Mouse (Mus musculus) ES-E14 (cell line): ENCODE measurements around the gene Dph3. TPM values are rescaled to one million over a fixed set of nuclear protein-coding genes. Genes with fewer than 3 reads are reported as not detected.

Source experiments
- DNase-seq: peaks from one replicate; pipeline ENCODE4 v3.0.0-alpha.2; 2013; ENCODE audit warnings: low read depth, low spot score
- H3K27ac ChIP-seq: 2 replicates; pipeline ENCODE4 v1.5.1; 2012; ENCODE audit warnings: low read depth, mild to moderate bottlenecking, low read length, moderate library complexity, mixed read lengths; ENCODE audit not compliant: poor library complexity, insufficient read depth, severe bottlenecking
- H3K36me3 ChIP-seq: 2 replicates; pipeline ENCODE4 v1.6.1; 2012; ENCODE audit warnings: mild to moderate bottlenecking, low read length, moderate library complexity, mixed read lengths; ENCODE audit not compliant: control insufficient read depth, poor library complexity, insufficient read depth, severe bottlenecking
- H3K4me1 ChIP-seq, 2 experiments: fragments of 150-350 bp in 1 of 2; sonication (generic) in 1 of 2; 2 replicates each; pipeline ENCODE4 v1.6.1; 2012; ENCODE audit warnings: low read length in 2 of 2, mild to moderate bottlenecking in 1 of 2, mixed read lengths in 1 of 2; ENCODE audit not compliant: control insufficient read depth in 2 of 2, insufficient read depth in 2 of 2, poor library complexity in 1 of 2
- H3K4me3 ChIP-seq, 2 experiments: fragments of 150-350 bp in 1 of 2; sonication (generic) in 1 of 2; 2 replicates each; pipeline ENCODE4 v1.5.1; 2012; ENCODE audit warnings: low read length in 2 of 2, low read depth in 1 of 2, mild to moderate bottlenecking in 1 of 2, mixed read lengths in 1 of 2; ENCODE audit not compliant: insufficient read depth in 1 of 2, poor library complexity in 1 of 2, severe bottlenecking in 1 of 2
- H3K9ac ChIP-seq: 2 replicates; pipeline ENCODE4 v1.6.1; 2012; ENCODE audit warnings: low read depth, mild to moderate bottlenecking, low read length, mixed read lengths; ENCODE audit not compliant: poor library complexity, insufficient read depth, severe bottlenecking
- H3K9me3 ChIP-seq: fragments of 150-350 bp; sonication (generic); 2 replicates; pipeline ENCODE4 v1.6.1; 2012; ENCODE audit warnings: low read depth, mild to moderate bottlenecking, low read length; ENCODE audit not compliant: control insufficient read depth, insufficient read depth
- CHD2 ChIP-seq: IDR thresholded peaks from 2 replicates; pipeline ENCODE4 v1.6.1; 2014; ENCODE audit warnings: mild to moderate bottlenecking, low read depth, low read length, inconsistent platforms
- HCFC1 ChIP-seq: IDR thresholded peaks from 2 replicates; pipeline ENCODE4 v1.6.1; 2012; ENCODE audit warnings: low read length, inconsistent platforms, borderline replicate concordance; ENCODE audit not compliant: insufficient read depth
- MAFK ChIP-seq: IDR thresholded peaks from 2 replicates; pipeline ENCODE4 v1.6.1; 2014; ENCODE audit warnings: mild to moderate bottlenecking, low read depth, low read length, inconsistent platforms; ENCODE audit not compliant: insufficient read depth
- ZC3H11A ChIP-seq: IDR thresholded peaks from 2 replicates; pipeline ENCODE4 v1.6.1; 2012; ENCODE audit warnings: low read depth, mild to moderate bottlenecking, inconsistent platforms, low read length, borderline replicate concordance
- ZNF384 ChIP-seq: IDR thresholded peaks from 2 replicates; pipeline ENCODE4 v1.6.1; 2012; ENCODE audit warnings: low read depth, low read length, inconsistent platforms
- in situ Hi-C, 2 experiments: fragments of 600-800 bp; cut with MboI; formaldehyde crosslinking; loops; one replicate each; pipeline ENCODE4 v1.15.1; 2025; ENCODE audit warnings: low sequenced_read_pairs in 2 of 2, inconsistent platforms in 1 of 2; ENCODE audit not compliant: unreplicated experiment in 2 of 2
- total RNA-seq: library from RNA; depleted of rRNA; stranded (reverse); fragments of 300-350 nt; gene quantifications from 2 replicates; pipeline ENCODE4 v1.2.3, GENCODE M21; 2012

Gene Dph3
- total RNA-seq, 1 experiment: 75.8 TPM

DNA sequence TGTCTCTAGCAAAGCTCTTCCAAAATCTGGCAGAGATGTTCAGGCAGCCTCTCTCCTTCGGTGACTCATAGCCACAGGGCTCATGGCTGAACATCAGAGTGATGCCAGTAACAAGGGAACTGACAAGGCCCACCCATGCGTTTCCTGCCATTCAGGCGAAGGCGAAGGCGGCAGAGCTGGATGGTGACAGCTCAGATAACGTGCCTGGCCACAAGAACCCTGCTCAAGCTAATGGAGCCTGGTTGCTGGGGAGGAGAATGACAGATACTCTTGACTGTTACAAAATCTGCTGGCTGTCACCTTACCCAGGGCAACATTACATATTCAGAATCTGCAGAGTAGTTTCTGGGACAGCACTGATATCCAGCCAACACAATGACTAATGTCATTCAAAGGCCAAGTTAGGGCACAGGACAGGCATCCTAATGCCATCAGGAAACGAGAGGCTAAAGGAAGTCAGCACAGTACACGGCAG, 12.3 kb downstream of the Dph3 start:
- Histone ChIP-seq H3K4me3 (no peak overlapping the region), H3K36me3 (no peaks in the 10 kb centered on the region), H3K9me3 (no peaks in the 10 kb centered on the region), H3K27ac (no peak overlapping the region), H3K4me1 (peaks cover 3 to 17% of the 10 kb centered on the region in 2 experiments), H3K9ac (no peak overlapping the region)
- DNase-seq: no peak
- no peak for TF ChIP-seq CHD2
- TF ChIP-seq ZC3H11A: no peak
- in situ Hi-C loops: loop anchor here (10.0 to 25.0 kb wide), 2 partner anchors 411 to 428 kb away; partner anchors contain the start of genes Btd (in 1 of the 2), Gm49387 (in 1 of the 2) and Hacl1 (in 1 of the 2)

DNA sequence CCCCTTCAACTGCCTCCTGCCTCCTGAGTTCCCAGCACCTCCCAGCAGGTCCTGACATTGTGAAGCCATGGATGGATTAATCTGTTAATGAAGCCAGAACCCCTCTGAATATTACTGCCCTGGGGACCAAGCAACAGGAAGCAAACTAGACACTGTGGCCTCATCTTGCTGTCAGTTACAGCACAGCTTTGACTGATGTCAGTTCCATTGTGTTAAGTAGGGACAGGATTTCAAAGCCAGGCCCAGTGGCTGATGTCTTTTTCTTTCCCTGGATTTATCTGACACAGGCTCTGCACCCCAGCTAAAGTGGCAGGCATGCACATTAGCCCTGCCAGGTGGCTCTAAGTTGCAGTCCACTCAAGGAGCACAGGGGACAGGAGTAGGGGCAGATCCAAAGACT, 12.7 kb downstream of the Dph3 start:
- no peaks in the 10 kb centered on the region for H3K36me3 ChIP-seq
- in situ Hi-C loops: loop anchor here (10.0 to 25.0 kb wide), 2 partner anchors 411 to 428 kb away; partner anchors contain the start of genes Btd (in 1 of the 2), Gm49387 (in 1 of the 2) and Hacl1 (in 1 of the 2)
- no peaks in the 10 kb centered on the region for H3K9me3 ChIP-seq
- no peak for DNase-seq
- H3K9ac ChIP-seq: no peak overlapping the region
- H3K27ac ChIP-seq: no peak overlapping the region
- peaks cover 3 to 17% of the 10 kb centered on the region in 2 experiments for H3K4me1 ChIP-seq
- H3K4me3 ChIP-seq: no peak overlapping the region
- TF ChIP-seq ZC3H11A: no peak
- no peak for TF ChIP-seq MAFK
- no peak for TF ChIP-seq CHD2
- TF ChIP-seq HCFC1: no peak
- no peak for TF ChIP-seq ZNF384

DNA sequence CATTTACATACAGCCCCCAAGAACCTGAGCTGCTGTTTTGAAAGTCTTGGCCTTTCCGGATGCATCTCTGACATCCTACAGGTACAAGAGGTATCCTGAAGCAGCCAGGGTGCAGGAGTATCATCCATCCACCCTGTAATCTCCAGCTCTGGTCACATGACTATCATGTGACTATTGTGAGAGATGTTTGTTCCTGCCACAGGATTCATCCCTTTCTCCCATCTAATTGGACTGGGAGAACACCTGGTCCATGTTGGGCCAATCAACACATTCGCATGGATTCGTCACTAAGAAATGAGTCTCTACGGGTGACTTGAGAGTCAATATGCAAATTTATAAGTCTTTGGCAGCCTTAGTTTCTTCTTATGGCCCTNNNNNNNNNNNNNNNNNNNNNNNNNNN, 24.1 kb downstream of the Dph3 start:
- no peaks in the 10 kb centered on the region for H3K9me3 ChIP-seq
- peak overlapping the region in 1 of 2 experiments; percentile 27; a peak in 3 of 4 replicates for H3K4me3 ChIP-seq
- DNase-seq: peak; percentile 33
- in situ Hi-C loops: loop anchor here in 1 of 2 experiments (25.0 kb wide), 1 partner anchor 399 kb away; no protein-coding TSS in a partner anchor
- H3K36me3 ChIP-seq: no peaks in the 10 kb centered on the region; the same call in 1 of the 2 replicates
- TF ChIP-seq ZNF384 (no peak), CHD2 (no peak), MAFK (no peak), ZC3H11A (no peak), HCFC1 (no peak)
- peaks cover 0 to 5% of the 10 kb centered on the region in 2 experiments; a peak in 1 of 4 replicates for H3K4me1 ChIP-seq
- H3K27ac ChIP-seq: no peak overlapping the region
- H3K9ac ChIP-seq: no peak overlapping the region

DNA sequence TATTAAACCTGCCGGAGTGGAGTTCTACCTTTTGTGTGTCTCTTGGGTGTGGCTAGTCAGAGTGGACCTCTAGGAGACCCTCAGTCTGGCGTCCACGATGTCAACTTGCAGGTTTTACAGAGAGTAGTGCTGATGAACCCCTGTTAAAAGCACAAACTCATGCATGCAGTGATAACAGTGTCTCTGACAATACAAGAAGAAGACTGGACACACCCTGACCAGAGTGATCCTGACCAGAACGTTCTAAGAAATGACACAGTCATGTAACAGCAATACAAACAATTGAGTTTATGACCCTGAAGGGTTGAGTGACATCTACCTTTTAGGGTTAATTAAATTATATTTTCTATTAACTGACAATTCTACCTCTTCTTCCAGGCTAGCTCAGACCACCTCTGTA, 27.9 kb downstream of the Dph3 start:
- no peaks in the 10 kb centered on the region for H3K9me3 ChIP-seq
- no peak overlapping the region for H3K27ac ChIP-seq
- H3K9ac ChIP-seq: no peak overlapping the region
- H3K36me3 ChIP-seq: no peaks in the 10 kb centered on the region; the same call in 1 of the 2 replicates
- TF ChIP-seq MAFK (no peak), HCFC1 (no peak), ZC3H11A (no peak), CHD2 (no peak), ZNF384 (no peak)
- no peak for DNase-seq
- in situ Hi-C loops: loop anchor here in 1 of 2 experiments (25.0 kb wide), 1 partner anchor 395 kb away; no protein-coding TSS in a partner anchor
- H3K4me1 ChIP-seq: peaks cover 0 to 8% of the 10 kb centered on the region in 2 experiments; a peak in 1 of 4 replicates
- H3K4me3 ChIP-seq: no peak overlapping the region
